Mouse (Mus musculus): ENCODE results near the gene Sh2b1. TPM values are rescaled to one million over a fixed set of nuclear protein-coding genes. Genes with fewer than 3 reads are reported as not detected.

Gene Sh2b1
- total and polyA plus RNA-seq, 3 experiments, result 8.9 to 61.5 (median 24.6) TPM

- H3K9me3 ChIP-seq (replicated peaks), result no peaks in the 10 kb centered on the region
- ATAC-seq (ENCODE audit: extremely low read depth, insufficient number of reproducible peaks, low FRiP score, poor library complexity, severe bottlenecking), result no peak
- H3K36me3 ChIP-seq (replicated peaks), result no peaks in the 10 kb centered on the region
- DNase-seq (ENCODE audit: low spot score), result no peak
- no peak overlapping the region for H3K4me3 ChIP-seq (ENCODE audit: low read depth, low read length)
- peaks cover 79% of the 10 kb centered on the region for H3K27me3 ChIP-seq (ENCODE audit: insufficient read depth, low read length)
- no peaks in the 10 kb centered on the region; the same call in 1 of the 2 replicates for H3K4me1 ChIP-seq (ENCODE audit: insufficient read depth, low read depth, low read length)
- no peak for TF ChIP-seq POLR2AphosphoS5 (IDR thresholded peaks at IDR 0.05; ENCODE audit: insufficient replicate concordance, low read depth, low read length)
- no peak for TF ChIP-seq GATA1 (IDR thresholded peaks at IDR 0.05; ENCODE audit: borderline replicate concordance, low read length)
- no peak for TF ChIP-seq CTCF (IDR thresholded peaks at IDR 0.05; ENCODE audit: low read depth, low read length)
- TF ChIP-seq GATA2 (IDR thresholded peaks at IDR 0.05; ENCODE audit: borderline replicate concordance, low read depth, low read length), result no peak
- no peak for TF ChIP-seq TAL1 (conservative IDR thresholded peaks at IDR 0.05; ENCODE audit: low read depth, low read length)
Observed at GRCm38 (mm10) chr7:126456382-126457266, 18.6 kb downstream of the Sh2b1 start.

DNA sequence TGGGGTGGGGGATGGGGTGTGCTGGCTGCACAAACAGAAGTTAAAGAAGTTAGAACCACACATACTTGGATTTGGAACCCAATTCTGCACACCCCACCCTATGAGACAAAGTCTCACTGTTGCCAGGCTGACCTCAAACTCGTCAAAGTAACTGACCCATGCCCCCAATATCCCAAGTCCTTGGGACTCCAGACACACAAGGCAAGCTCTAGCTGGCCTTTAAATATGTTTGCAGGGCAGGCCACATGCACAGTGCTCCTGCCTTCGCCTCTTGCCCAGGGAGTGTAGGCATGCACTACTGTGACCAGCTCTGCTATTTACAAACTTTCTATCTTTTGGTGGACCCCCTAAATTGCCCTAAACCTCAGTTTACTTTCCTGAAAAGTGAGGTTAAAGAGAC lies 20.0 kb downstream of the Sh2b1 start:
- ATAC-seq (ENCODE audit: extremely low read depth, insufficient number of reproducible peaks, low FRiP score, poor library complexity, severe bottlenecking), result no peak
- H3K4me1 ChIP-seq (ENCODE audit: insufficient read depth, low read depth, low read length), result no peaks in the 10 kb centered on the region; the same call in 1 of the 2 replicates
- no peaks in the 10 kb centered on the region for H3K36me3 ChIP-seq (replicated peaks)
- peaks cover 66% of the 10 kb centered on the region for H3K27me3 ChIP-seq (ENCODE audit: insufficient read depth, low read length)
- TF ChIP-seq CTCF (IDR thresholded peaks at IDR 0.05; ENCODE audit: low read depth, low read length) (no peak), GATA2 (IDR thresholded peaks at IDR 0.05; ENCODE audit: borderline replicate concordance, low read depth, low read length) (no peak), TAL1 (conservative IDR thresholded peaks at IDR 0.05; ENCODE audit: low read depth, low read length) (no peak), POLR2AphosphoS5 (IDR thresholded peaks at IDR 0.05; ENCODE audit: insufficient replicate concordance, low read depth, low read length) (no peak), GATA1 (IDR thresholded peaks at IDR 0.05; ENCODE audit: borderline replicate concordance, low read length) (no peak)
- no peak for DNase-seq (ENCODE audit: low spot score)
- H3K9me3 ChIP-seq (replicated peaks), result no peaks in the 10 kb centered on the region
- no peak overlapping the region for H3K4me3 ChIP-seq (ENCODE audit: low read depth, low read length)

DNA sequence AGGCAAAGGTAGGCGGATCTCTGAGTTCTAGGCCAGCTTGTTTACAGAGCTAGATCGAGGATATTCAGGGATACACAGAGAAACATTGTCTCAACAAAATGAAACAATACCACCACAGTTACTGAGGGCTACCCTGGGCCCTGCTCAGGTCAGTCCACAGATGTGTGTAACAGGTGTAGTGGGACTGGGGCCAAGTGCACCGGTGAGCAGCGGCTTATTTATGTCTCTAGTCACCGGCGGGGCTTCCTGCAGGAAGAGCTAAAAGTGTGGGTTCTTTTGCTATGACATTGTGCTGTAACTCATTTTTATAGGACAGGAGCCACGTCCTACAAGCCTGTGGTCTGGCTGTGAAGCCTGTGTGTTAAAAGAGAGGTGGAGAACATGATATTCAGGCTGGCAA lies 21.4 kb downstream of the Sh2b1 start:
- Histone ChIP-seq H3K9me3 (replicated peaks) (no peaks in the 10 kb centered on the region), H3K36me3 (replicated peaks) (no peaks in the 10 kb centered on the region), H3K27me3 (ENCODE audit: insufficient read depth, low read length) (peaks cover 56% of the 10 kb centered on the region), H3K4me1 (ENCODE audit: insufficient read depth, low read depth, low read length) (no peaks in the 10 kb centered on the region; the same call in 1 of the 2 replicates), H3K4me3 (ENCODE audit: low read depth, low read length) (no peak overlapping the region)
- ATAC-seq (ENCODE audit: extremely low read depth, insufficient number of reproducible peaks, low FRiP score, poor library complexity, severe bottlenecking), result no peak
- TF ChIP-seq CTCF (IDR thresholded peaks at IDR 0.05; ENCODE audit: low read depth, low read length), result no peak
- TF ChIP-seq TAL1 (conservative IDR thresholded peaks at IDR 0.05; ENCODE audit: low read depth, low read length), result no peak
- TF ChIP-seq POLR2AphosphoS5 (IDR thresholded peaks at IDR 0.05; ENCODE audit: insufficient replicate concordance, low read depth, low read length), result no peak
- no peak for TF ChIP-seq GATA2 (IDR thresholded peaks at IDR 0.05; ENCODE audit: borderline replicate concordance, low read depth, low read length)
- TF ChIP-seq GATA1 (IDR thresholded peaks at IDR 0.05; ENCODE audit: borderline replicate concordance, low read length), result no peak
- no peak for DNase-seq (ENCODE audit: low spot score)

- TF ChIP-seq CTCF (IDR thresholded peaks at IDR 0.05; ENCODE audit: low read depth, low read length), result no peak
- no peak for TF ChIP-seq GATA1 (IDR thresholded peaks at IDR 0.05; ENCODE audit: borderline replicate concordance, low read length)
- TF ChIP-seq GATA2 (IDR thresholded peaks at IDR 0.05; ENCODE audit: borderline replicate concordance, low read depth, low read length), result no peak
- TF ChIP-seq TAL1 (conservative IDR thresholded peaks at IDR 0.05; ENCODE audit: low read depth, low read length), result no peak
- no peak for TF ChIP-seq POLR2AphosphoS5 (IDR thresholded peaks at IDR 0.05; ENCODE audit: insufficient replicate concordance, low read depth, low read length)
- H3K4me3 ChIP-seq (ENCODE audit: low read depth, low read length), result no peak overlapping the region
- H3K4me1 ChIP-seq (ENCODE audit: insufficient read depth, low read depth, low read length), result no peaks in the 10 kb centered on the region
- no peak for DNase-seq (ENCODE audit: low spot score)
- H3K36me3 ChIP-seq (replicated peaks), result peaks cover 9% of the 10 kb centered on the region
- no peak for ATAC-seq (ENCODE audit: extremely low read depth, insufficient number of reproducible peaks, low FRiP score, poor library complexity, severe bottlenecking)
- no peaks in the 10 kb centered on the region for H3K9me3 ChIP-seq (replicated peaks)
- H3K27me3 ChIP-seq (ENCODE audit: insufficient read depth, low read length), result peaks cover 40% of the 10 kb centered on the region
Observed at GRCm38 (mm10) chr7:126452244-126452643, 23.0 kb downstream of the Sh2b1 start.

DNA sequence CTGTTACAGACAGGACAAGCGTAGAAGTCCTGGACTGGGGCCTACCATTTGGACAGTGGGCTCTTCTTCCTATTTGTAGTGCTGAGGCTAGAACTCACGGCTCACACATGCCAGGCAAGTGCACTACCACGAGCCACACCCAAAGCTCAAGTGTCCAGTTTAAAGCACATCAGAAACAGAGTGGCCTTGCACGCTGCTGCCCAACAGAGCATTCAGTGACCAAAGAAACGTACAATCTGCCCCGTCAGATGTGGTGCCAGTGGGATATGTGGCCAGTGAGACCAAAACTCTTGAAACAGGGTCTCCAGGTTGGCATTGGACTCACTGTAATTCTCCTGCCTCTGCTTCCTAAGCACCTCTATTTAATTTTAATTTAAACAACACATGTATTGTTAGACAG lies 24.6 kb downstream of the Sh2b1 start:
- Histone ChIP-seq H3K27me3 (ENCODE audit: insufficient read depth, low read length) (peaks cover 24% of the 10 kb centered on the region), H3K4me3 (ENCODE audit: low read depth, low read length) (no peak overlapping the region), H3K36me3 (replicated peaks) (peaks cover 25% of the 10 kb centered on the region), H3K9me3 (replicated peaks) (no peaks in the 10 kb centered on the region), H3K4me1 (ENCODE audit: insufficient read depth, low read depth, low read length) (no peaks in the 10 kb centered on the region)
- ATAC-seq (ENCODE audit: extremely low read depth, insufficient number of reproducible peaks, low FRiP score, poor library complexity, severe bottlenecking) (no peak), DNase-seq (ENCODE audit: low spot score) (no peak)
- TF ChIP-seq GATA2 (IDR thresholded peaks at IDR 0.05; ENCODE audit: borderline replicate concordance, low read depth, low read length) (no peak), TAL1 (conservative IDR thresholded peaks at IDR 0.05; ENCODE audit: low read depth, low read length) (no peak), POLR2AphosphoS5 (IDR thresholded peaks at IDR 0.05; ENCODE audit: insufficient replicate concordance, low read depth, low read length) (no peak), GATA1 (IDR thresholded peaks at IDR 0.05; ENCODE audit: borderline replicate concordance, low read length) (no peak), CTCF (IDR thresholded peaks at IDR 0.05; ENCODE audit: low read depth, low read length) (no peak)

GRCm38 (mm10) chr7:126449991-126450390 lies 25.2 kb downstream of the Sh2b1 start:
- ATAC-seq (ENCODE audit: extremely low read depth, insufficient number of reproducible peaks, low FRiP score, poor library complexity, severe bottlenecking) (no peak), DNase-seq (ENCODE audit: low spot score) (no peak)
- Histone ChIP-seq H3K9me3 (replicated peaks) (no peaks in the 10 kb centered on the region), H3K27me3 (ENCODE audit: insufficient read depth, low read length) (peaks cover 21% of the 10 kb centered on the region), H3K4me1 (ENCODE audit: insufficient read depth, low read depth, low read length) (no peaks in the 10 kb centered on the region), H3K36me3 (replicated peaks) (peaks cover 31% of the 10 kb centered on the region), H3K4me3 (ENCODE audit: low read depth, low read length) (no peak overlapping the region)
- TF ChIP-seq TAL1 (conservative IDR thresholded peaks at IDR 0.05; ENCODE audit: low read depth, low read length), result no peak
- TF ChIP-seq CTCF (IDR thresholded peaks at IDR 0.05; ENCODE audit: low read depth, low read length), result no peak
- no peak for TF ChIP-seq GATA2 (IDR thresholded peaks at IDR 0.05; ENCODE audit: borderline replicate concordance, low read depth, low read length)
- no peak for TF ChIP-seq POLR2AphosphoS5 (IDR thresholded peaks at IDR 0.05; ENCODE audit: insufficient replicate concordance, low read depth, low read length)
- TF ChIP-seq GATA1 (IDR thresholded peaks at IDR 0.05; ENCODE audit: borderline replicate concordance, low read length), result no peak
